Mouse (Mus musculus) intestine, embryonic 16.5 days (tissue): Measurements from ENCODE around the gene B3gat2. TPM values are rescaled to one million over a fixed set of nuclear protein-coding genes. Genes with fewer than 3 reads are reported as not detected.

ENCODE experiments used
- ATAC-seq: fragments of 200-750 bp; cut with Nextera tagmentation; 2 replicates; pipeline ENCODE4 v1.8.0; 2017; ENCODE audit warnings: moderate TSS enrichment, moderate library complexity
- H3K27ac ChIP-seq: fragments of 300-500 bp; sonication (generic); 2 replicates; pipeline ENCODE4 v1.5.1; 2014; ENCODE audit warnings: mild to moderate bottlenecking, low read length
- H3K27me3 ChIP-seq: fragments of 300-500 bp; sonication (generic); replicated peaks from 2 replicates; pipeline ENCODE4 v1.6.1; 2014; ENCODE audit warnings: low read length, control low read depth, mixed read lengths; ENCODE audit not compliant: control insufficient read depth, insufficient read depth
- H3K36me3 ChIP-seq: fragments of 300-500 bp; sonication (generic); 2 replicates; pipeline ENCODE4 v1.6.1; 2014; ENCODE audit warnings: low read length, control low read depth; ENCODE audit not compliant: control insufficient read depth, insufficient read depth
- H3K4me1 ChIP-seq: fragments of 300-500 bp; sonication (generic); 2 replicates; pipeline ENCODE4 v1.6.1; 2014; ENCODE audit warnings: low read length, control low read depth, mixed read lengths; ENCODE audit not compliant: control insufficient read depth, insufficient read depth
- H3K4me2 ChIP-seq: fragments of 300-500 bp; sonication (generic); 2 replicates; pipeline ENCODE4 v1.6.1; 2014; ENCODE audit warnings: low read depth, low read length, control low read depth
- H3K4me3 ChIP-seq: fragments of 300-500 bp; sonication (generic); 2 replicates; pipeline ENCODE4 v1.5.1; 2014; ENCODE audit warnings: mild to moderate bottlenecking, low read length
- H3K9ac ChIP-seq: fragments of 300-500 bp; sonication (generic); 2 replicates; pipeline ENCODE4 v1.6.1; 2014; ENCODE audit warnings: low read depth, low read length
- H3K9me3 ChIP-seq: fragments of 300-500 bp; sonication (generic); 2 replicates; pipeline ENCODE4 v1.6.1; 2016; ENCODE audit warnings: low read length, control low read depth; ENCODE audit not compliant: control insufficient read depth
- WGBS: fragments of 180-500 bp; shearing (Covaris S2); extraction: QIAGEN DNeasy Blood & Tissue Kit; methylation state at CpG from one replicate; pipeline ENCODE4 v1.1.7; 2014; 5-methylcytosine and 5-hydroxymethylcytosine counted together
- polyA plus RNA-seq: library from polyadenylated mRNA; unstranded; fragments of >200 nt; fragmentation: Nextera tagmentation; extraction: Ambion mirVana; gene quantifications from 2 replicates; pipeline ENCODE4 v1.2.1, GENCODE M21; 2015

Gene B3gat2
- 0.24 and 0.29 TPM in 2 replicates for polyA plus RNA-seq

- Histone ChIP-seq H3K4me3 (peak within 1 kb of the TSS; percentile 54), H3K36me3 (no peaks in the 10 kb centered on the region), H3K4me1 (peaks cover 3% of the 10 kb centered on the region), H3K27me3 (peaks cover 43% of the 10 kb centered on the region), H3K9me3 (no peaks in the 10 kb centered on the region), H3K4me2 (peak within 1 kb of the TSS; percentile 93), H3K9ac (peak within 1 kb of the TSS; percentile 54), H3K27ac (no peak within 1 kb of the TSS)
- under 1% methylated on average over 34 of the region's 34 CpGs for WGBS
- ATAC-seq = peak; percentile 21; the same call in 1 of the 2 replicates
Observed at GRCm38 (mm10) chr1:23761502-23762135, at the start of gene B3gat2. TSS of gene B3gat2 (plus strand) at chr1:23761753.

- H3K9ac ChIP-seq = no peak overlapping the region
- 79% methylated on average over 8 of the region's 8 CpGs for WGBS
- H3K4me1 ChIP-seq = no peaks in the 10 kb centered on the region
- ATAC-seq = no peak
- no peak overlapping the region for H3K4me3 ChIP-seq
- H3K36me3 ChIP-seq = no peaks in the 10 kb centered on the region
- no peaks in the 10 kb centered on the region for H3K9me3 ChIP-seq
- H3K27ac ChIP-seq = no peak overlapping the region
- no peaks in the 10 kb centered on the region for H3K27me3 ChIP-seq
- H3K4me2 ChIP-seq = no peak overlapping the region
Observed at GRCm38 (mm10) chr1:23720326-23720725, 41.2 kb upstream of the B3gat2 start.

- ATAC-seq = no peak
- WGBS = 83% methylated on average over 2 of the region's 2 CpGs
- no peak overlapping the region for H3K9ac ChIP-seq
- no peaks in the 10 kb centered on the region for H3K9me3 ChIP-seq
- H3K4me2 ChIP-seq = no peak overlapping the region
- no peaks in the 10 kb centered on the region for H3K4me1 ChIP-seq
- H3K4me3 ChIP-seq = no peak overlapping the region
- H3K27me3 ChIP-seq = no peaks in the 10 kb centered on the region
- no peak overlapping the region for H3K27ac ChIP-seq
- no peaks in the 10 kb centered on the region for H3K36me3 ChIP-seq
Observed at GRCm38 (mm10) chr1:23721036-23721435, 40.5 kb upstream of the B3gat2 start.

GRCm38 (mm10) chr1:23722469-23723372 is 38.8 kb upstream of the B3gat2 start:
- no peaks in the 10 kb centered on the region for H3K36me3 ChIP-seq
- H3K4me1 ChIP-seq = no peaks in the 10 kb centered on the region
- 74% methylated on average over 15 of the region's 15 CpGs for WGBS
- H3K27ac ChIP-seq = no peak overlapping the region
- H3K9ac ChIP-seq = no peak overlapping the region
- H3K27me3 ChIP-seq = no peaks in the 10 kb centered on the region
- no peak overlapping the region for H3K4me2 ChIP-seq
- H3K4me3 ChIP-seq = no peak overlapping the region
- no peaks in the 10 kb centered on the region for H3K9me3 ChIP-seq
- ATAC-seq = no peak

GRCm38 (mm10) chr1:23731324-23731723 is 30.2 kb upstream of the B3gat2 start:
- H3K4me1 ChIP-seq = no peaks in the 10 kb centered on the region
- no peak overlapping the region for H3K9ac ChIP-seq
- H3K27me3 ChIP-seq = no peaks in the 10 kb centered on the region
- H3K9me3 ChIP-seq = no peaks in the 10 kb centered on the region
- no peak for ATAC-seq
- H3K4me3 ChIP-seq = no peak overlapping the region
- no peak overlapping the region for H3K27ac ChIP-seq
- H3K36me3 ChIP-seq = no peaks in the 10 kb centered on the region
- WGBS = 93% methylated on average over 5 of the region's 5 CpGs
- H3K4me2 ChIP-seq = no peak overlapping the region

GRCm38 (mm10) chr1:23750864-23751532 is 10.6 kb upstream of the B3gat2 start:
- H3K9ac ChIP-seq = no peak overlapping the region
- WGBS = 80% methylated on average over 3 of the region's 3 CpGs
- no peak for ATAC-seq

GRCm38 (mm10) chr1:23753091-23753490 is 8.5 kb upstream of the B3gat2 start:
- Histone ChIP-seq H3K9me3 (no peaks in the 10 kb centered on the region), H3K9ac (no peak overlapping the region), H3K36me3 (no peaks in the 10 kb centered on the region), H3K4me2 (no peak overlapping the region), H3K4me3 (no peak overlapping the region), H3K27me3 (no peaks in the 10 kb centered on the region), H3K4me1 (no peaks in the 10 kb centered on the region), H3K27ac (no peak overlapping the region)
- no peak for ATAC-seq
- WGBS = 75% methylated on average over 2 of the region's 2 CpGs

More at GRCm38 (mm10) chr1:23750864-23751532, 10.6 kb upstream of the B3gat2 start:
- H3K4me1 ChIP-seq = no peaks in the 10 kb centered on the region
- no peak overlapping the region for H3K4me3 ChIP-seq
- H3K27me3 ChIP-seq = no peaks in the 10 kb centered on the region
- no peaks in the 10 kb centered on the region for H3K9me3 ChIP-seq
- no peaks in the 10 kb centered on the region for H3K36me3 ChIP-seq
- H3K27ac ChIP-seq = no peak overlapping the region
- no peak overlapping the region for H3K4me2 ChIP-seq

- Histone ChIP-seq H3K27me3 (no peaks in the 10 kb centered on the region), H3K9ac (no peak overlapping the region), H3K27ac (no peak overlapping the region), H3K4me3 (no peak overlapping the region), H3K4me1 (no peaks in the 10 kb centered on the region), H3K36me3 (no peaks in the 10 kb centered on the region), H3K4me2 (no peak overlapping the region), H3K9me3 (no peaks in the 10 kb centered on the region)
- WGBS = 83% methylated on average over 6 of the region's 6 CpGs
- no peak for ATAC-seq
Observed at GRCm38 (mm10) chr1:23753591-23753990, 8.0 kb upstream of the B3gat2 start.

- H3K27ac ChIP-seq = no peak overlapping the region
- no peak overlapping the region for H3K9ac ChIP-seq
- no peak overlapping the region for H3K4me3 ChIP-seq
- H3K27me3 ChIP-seq = peaks cover 2% of the 10 kb centered on the region
- no peaks in the 10 kb centered on the region for H3K9me3 ChIP-seq
- no peaks in the 10 kb centered on the region for H3K36me3 ChIP-seq
- H3K4me2 ChIP-seq = no peak overlapping the region
- H3K4me1 ChIP-seq = no peaks in the 10 kb centered on the region
- ATAC-seq = no peak
- WGBS = 70% methylated on average over 1 of the region's 1 CpGs
Observed at GRCm38 (mm10) chr1:23754340-23754739, 7.2 kb upstream of the B3gat2 start.
